31 mouse cellular contexts compared by ENCODE assay signal in genomic region chr5:25122534-25122933, GRCm38 (mm10). TPM values are rescaled to one million over a fixed set of nuclear protein-coding genes. Genes with fewer than 3 reads are reported as not detected.
DNase-seq lines count a peak whose midpoint lies in the region; ATAC-seq and TF ChIP-seq lines count a peak whose summit lies in the region.
"Had no signal": no experiment of that assay in that cellular context is flagged by ENCODE, and none has a peak within 500 bp of the region (broad histone marks: within the 10 kb centered on the region; RNA-seq: fewer than 3 reads in every experiment).

No protein-coding gene starts in this region.

- peak; percentile 15; the same call in 1 of the 2 replicates for TF ChIP-seq CTCF in liver, adult 2 months (IDR thresholded peaks at IDR 0.05; ENCODE audit: low read depth, low read length)
- TF ChIP-seq CTCF in thymus, adult 2 months (IDR thresholded peaks at IDR 0.05; ENCODE audit: borderline replicate concordance, control insufficient read depth, extremely low read depth, insufficient read depth, low read length, poor library complexity) = no peak
- peak; percentile 59 for TF ChIP-seq CTCF in stomach, postnatal 0 days (IDR thresholded peaks at IDR 0.05; ENCODE audit: low read depth)

- no peak for ATAC-seq in forebrain, embryonic 11.5 days (replicated peaks; ENCODE audit: low FRiP score)
- ATAC-seq in forebrain, embryonic 14.5 days = no peak
- ATAC-seq in stomach, postnatal 0 days (ENCODE audit: low FRiP score, low TSS enrichment) = peak; percentile 60; the same call in 1 of the 2 replicates
- ATAC-seq: CD4-positive, CD25-positive, alpha-beta regulatory T cell, adult 4 months; forebrain, embryonic 16.5 days had no signal

- no peaks in the 10 kb centered on the region for H3K27me3 ChIP-seq in forebrain, embryonic 11.5 days (ENCODE audit: control insufficient read depth, insufficient read depth, low read length)
- no peaks in the 10 kb centered on the region for H3K27me3 ChIP-seq in forebrain, embryonic 14.5 days (replicated peaks; ENCODE audit: control insufficient read depth, insufficient read depth, low read length)
- no peaks in the 10 kb centered on the region for H3K27me3 ChIP-seq in liver, adult 2 months (ENCODE audit: control insufficient read depth, insufficient read depth, low read length)
- no peaks in the 10 kb centered on the region for H3K27me3 ChIP-seq in thymus, adult 2 months (ENCODE audit: control insufficient read depth, insufficient read depth, low read length)
- H3K27me3 ChIP-seq in stomach, postnatal 0 days (ENCODE audit: control insufficient read depth, insufficient read depth, low read length) = no peaks in the 10 kb centered on the region
- H3K27me3 ChIP-seq: embryonic facial prominence, embryonic 15.5 days; heart, embryonic 12.5 days had no signal

- WGBS in forebrain, embryonic 11.5 days = 86% methylated on average over 1 of the region's 1 CpGs
- WGBS in forebrain, embryonic 14.5 days = 89% methylated on average over 1 of the region's 1 CpGs
- WGBS in liver, adult 2 months = 100% methylated on average over 1 of the region's 1 CpGs
- 94% methylated on average over 1 of the region's 1 CpGs for WGBS in thymus, adult 2 months
- WGBS in stomach, postnatal 0 days = 93% methylated on average over 1 of the region's 1 CpGs

- H3K4me2 ChIP-seq in forebrain, embryonic 11.5 days (ENCODE audit: low read depth, low read length, severe bottlenecking) = no peak overlapping the region
- H3K4me2 ChIP-seq in forebrain, embryonic 14.5 days (ENCODE audit: low read length) = no peak overlapping the region
- H3K4me2 ChIP-seq in stomach, postnatal 0 days (replicated peaks; ENCODE audit: low read depth) = no peak overlapping the region
- H3K4me2 ChIP-seq: embryonic facial prominence, embryonic 15.5 days; heart, embryonic 12.5 days had no signal

- no peaks in the 10 kb centered on the region for H3K79me2 ChIP-seq in liver, adult 2 months (ENCODE audit: control insufficient read depth, insufficient read depth, low read length)

- no peaks in the 10 kb centered on the region for H3K4me1 ChIP-seq in forebrain, embryonic 11.5 days (replicated peaks; ENCODE audit: control insufficient read depth, insufficient read depth, low read length)
- H3K4me1 ChIP-seq in forebrain, embryonic 14.5 days (ENCODE audit: control insufficient read depth, insufficient read depth, low read length) = no peaks in the 10 kb centered on the region
- H3K4me1 ChIP-seq in liver, adult 2 months (ENCODE audit: control insufficient read depth, insufficient read depth, low read length) = no peaks in the 10 kb centered on the region; the same call in 1 of the 2 replicates
- H3K4me1 ChIP-seq in thymus, adult 2 months (replicated peaks; ENCODE audit: control insufficient read depth, insufficient read depth, low read length) = no peaks in the 10 kb centered on the region
- no peaks in the 10 kb centered on the region for H3K4me1 ChIP-seq in stomach, postnatal 0 days (replicated peaks; ENCODE audit: control insufficient read depth, insufficient read depth)
- H3K4me1 ChIP-seq: embryonic facial prominence, embryonic 15.5 days; forebrain, embryonic 10.5 days; heart, embryonic 12.5 days had no signal

- TF ChIP-seq EP300 in stomach, postnatal 0 days (optimal IDR thresholded peaks at IDR 0.05) = no peak

- H3K36me3 ChIP-seq in forebrain, embryonic 11.5 days (ENCODE audit: control insufficient read depth, insufficient read depth, low read length) = no peaks in the 10 kb centered on the region
- H3K36me3 ChIP-seq in forebrain, embryonic 14.5 days (ENCODE audit: control insufficient read depth, insufficient read depth, low read length) = no peaks in the 10 kb centered on the region
- H3K36me3 ChIP-seq in liver, adult 2 months (ENCODE audit: control insufficient read depth, insufficient read depth, low read length) = no peaks in the 10 kb centered on the region
- H3K36me3 ChIP-seq in thymus, adult 2 months (ENCODE audit: control insufficient read depth, insufficient read depth, low read length) = no peaks in the 10 kb centered on the region
- no peaks in the 10 kb centered on the region for H3K36me3 ChIP-seq in stomach, postnatal 0 days (ENCODE audit: control insufficient read depth, insufficient read depth, low read length)
- H3K36me3 ChIP-seq: embryonic facial prominence, embryonic 15.5 days; forebrain, embryonic 10.5 days; G1E; heart, embryonic 12.5 days had no signal

- peak; percentile 5 for DNase-seq in forebrain, embryonic 11.5 days (ENCODE audit: low spot score)
- no peak for DNase-seq in forebrain, embryonic 14.5 days (ENCODE audit: low spot score)
- no peak for DNase-seq in liver, adult 2 months (ENCODE audit: extremely low read depth, low read depth, low spot score)
- no peak for DNase-seq in liver
- peak; percentile 1 for DNase-seq in thymus, postnatal 14 days
- no peak for DNase-seq in thymus, adult 2 months
- no peak for DNase-seq in stomach, postnatal 0 days (ENCODE audit: low spot score)
- no peak for DNase-seq in left cerebral cortex, adult 11 months (ENCODE audit: low spot score)
- DNase-seq: adrenal gland, postnatal 10 days; B cell, adult 2 months; cerebellum, adult 11 months; cerebellum, adult 8-10 months; cerebellum, postnatal 14 days; embryo, embryonic 11 days; gastrocnemius, postnatal 14 days; heart, postnatal 36 days had no signal

- H3K9ac ChIP-seq in forebrain, embryonic 11.5 days (ENCODE audit: low read length) = no peak overlapping the region
- no peak overlapping the region for H3K9ac ChIP-seq in forebrain, embryonic 14.5 days (ENCODE audit: low read length)
- no peak overlapping the region for H3K9ac ChIP-seq in liver, adult 2 months (ENCODE audit: low read depth, low read length)
- H3K9ac ChIP-seq in stomach, postnatal 0 days (ENCODE audit: low read length) = no peak overlapping the region
- H3K9ac ChIP-seq: embryonic facial prominence, embryonic 15.5 days; heart, embryonic 12.5 days had no signal

- H3K27ac ChIP-seq in forebrain, embryonic 11.5 days (ENCODE audit: low read depth, low read length) = no peak overlapping the region
- H3K27ac ChIP-seq in forebrain, embryonic 14.5 days (ENCODE audit: low read depth, low read length) = no peak overlapping the region
- no peak overlapping the region for H3K27ac ChIP-seq in liver, adult 2 months (replicated peaks; ENCODE audit: insufficient read depth, low read depth, low read length)
- no peak overlapping the region for H3K27ac ChIP-seq in thymus, adult 2 months (ENCODE audit: control insufficient read depth, insufficient read depth, low read length)
- H3K27ac ChIP-seq in stomach, postnatal 0 days (replicated peaks) = no peak overlapping the region
- H3K27ac ChIP-seq: embryonic facial prominence, embryonic 15.5 days; forebrain, embryonic 10.5 days had no signal

- no peaks in the 10 kb centered on the region for H3K9me3 ChIP-seq in forebrain, embryonic 11.5 days (ENCODE audit: control insufficient read depth, low read length)
- H3K9me3 ChIP-seq in forebrain, embryonic 14.5 days (replicated peaks; ENCODE audit: control insufficient read depth, low read length) = no peaks in the 10 kb centered on the region
- H3K9me3 ChIP-seq in stomach, postnatal 0 days (ENCODE audit: control insufficient read depth, low read length) = no peaks in the 10 kb centered on the region
- H3K9me3 ChIP-seq: embryonic facial prominence, embryonic 15.5 days; forebrain, embryonic 10.5 days; heart, embryonic 12.5 days had no signal

- TF ChIP-seq POLR2A in liver, adult 2 months (IDR thresholded peaks at IDR 0.05; ENCODE audit: extremely low read depth, insufficient read depth, low read length) = no peak
- no peak for TF ChIP-seq POLR2A in thymus, adult 2 months (IDR thresholded peaks at IDR 0.05; ENCODE audit: control insufficient read depth, extremely low read depth, insufficient read depth, low read length, poor library complexity)

- no peak overlapping the region for H3K4me3 ChIP-seq in forebrain, embryonic 11.5 days (ENCODE audit: low read depth, low read length)
- no peak overlapping the region for H3K4me3 ChIP-seq in forebrain, embryonic 14.5 days (ENCODE audit: low read depth, low read length)
- H3K4me3 ChIP-seq in liver, adult 2 months (ENCODE audit: insufficient read depth, low read depth, low read length) = no peak overlapping the region
- no peak overlapping the region for H3K4me3 ChIP-seq in thymus, adult 2 months (ENCODE audit: control insufficient read depth, insufficient read depth, low read length)
- no peak overlapping the region for H3K4me3 ChIP-seq in stomach, postnatal 0 days (ENCODE audit: low read depth, low read length)
- H3K4me3 ChIP-seq: embryonic facial prominence, embryonic 15.5 days; erythroblast, embryonic 14.5 days; forebrain, embryonic 10.5 days; heart, embryonic 12.5 days had no signal

RNA-seq across cellular contexts. Expression of gene Prkag2, which starts 22.1 kb away (rescaled TPM):
- polyA plus RNA-seq in forebrain, embryonic 11.5 days (2014; fragmentation: Nextera tagmentation; extraction: Ambion mirVana) = 51.9 and 54.4 TPM in 2 replicates
- 80.6 and 93.2 TPM in 2 replicates for polyA plus RNA-seq in forebrain, embryonic 14.5 days (2014; fragmentation: Nextera tagmentation; extraction: Ambion mirVana)
- 19.1 and 21.1 TPM in 2 replicates for total RNA-seq in liver, adult 2 months (2014; rRNA removed)
- 12.4 and 14.8 TPM in 2 replicates for polyA plus RNA-seq in liver, adult 2 months (2012; rRNA removed)
- 21.4 and 23.5 TPM in 2 replicates for polyA plus RNA-seq in thymus, adult 2 months (2012; rRNA removed)
- 33.4 and 33.9 TPM in 2 replicates for polyA plus RNA-seq in stomach, postnatal 0 days (2015; fragmentation: Nextera tagmentation; extraction: Ambion mirVana)
- total RNA-seq: G1E had no signal
- polyA plus RNA-seq: G1E had no signal

RNA-seq across cellular contexts. Expression of gene Galntl5, which starts 58.7 kb away (rescaled TPM):
- polyA plus RNA-seq in forebrain, embryonic 11.5 days (2014; fragmentation: Nextera tagmentation; extraction: Ambion mirVana) = not detected in 2 replicates
- polyA plus RNA-seq in forebrain, embryonic 14.5 days (2014; fragmentation: Nextera tagmentation; extraction: Ambion mirVana) = not detected in 2 replicates
- not detected in 2 replicates for total RNA-seq in liver, adult 2 months (2014; rRNA removed)
- polyA plus RNA-seq in liver, adult 2 months (2012; rRNA removed) = not detected in 2 replicates
- not detected in 2 replicates for polyA plus RNA-seq in thymus, adult 2 months (2012; rRNA removed)
- not detected in 2 replicates for polyA plus RNA-seq in stomach, postnatal 0 days (2015; fragmentation: Nextera tagmentation; extraction: Ambion mirVana)
- total RNA-seq: adrenal gland, postnatal 10 days; adrenal gland, postnatal 4 days; common myeloid progenitor, adult 5-6 weeks; G1E; gastrocnemius, postnatal 14 days; heart, adult 8-10 months; heart, postnatal 36 days had no signal
- polyA plus RNA-seq: brain, embryonic 14.5 days; CD4-positive, CD25-positive, alpha-beta regulatory T cell, adult 4 months; embryonic facial prominence, embryonic 11.5 days; embryonic facial prominence, embryonic 15.5 days; erythroblast, embryonic 14.5 days; forebrain, embryonic 10.5 days; forebrain, embryonic 16.5 days; frontal cortex, adult 2 months; G1E; heart, embryonic 12.5 days; heart, embryonic 16.5 days; hindbrain, embryonic 11.5 days had no signal

Comparison
In these comparisons a context has a peak if more than half of its experiments do, and no peak if none do; other contexts are left out.
1. DNase-seq: peak in forebrain, embryonic 11.5 days (single experiment) and thymus, postnatal 14 days (single experiment); none in forebrain, embryonic 14.5 days (single experiment), liver, adult 2 months (single experiment), liver (single experiment), thymus, adult 2 months (single experiment), stomach, postnatal 0 days (single experiment) and left cerebral cortex, adult 11 months (single experiment).